Mouse (Mus musculus) 416B (cell line): ENCODE results near the gene Fxr2.
A peak's percentile ranks its signal among the peaks of the same experiment; 100 is the strongest.

Experiments
- DNase-seq: peaks from one replicate; pipeline ENCODE4 v3.0.0; 2011; ENCODE audit warnings: low read depth

Fxr2 gene

DNA sequence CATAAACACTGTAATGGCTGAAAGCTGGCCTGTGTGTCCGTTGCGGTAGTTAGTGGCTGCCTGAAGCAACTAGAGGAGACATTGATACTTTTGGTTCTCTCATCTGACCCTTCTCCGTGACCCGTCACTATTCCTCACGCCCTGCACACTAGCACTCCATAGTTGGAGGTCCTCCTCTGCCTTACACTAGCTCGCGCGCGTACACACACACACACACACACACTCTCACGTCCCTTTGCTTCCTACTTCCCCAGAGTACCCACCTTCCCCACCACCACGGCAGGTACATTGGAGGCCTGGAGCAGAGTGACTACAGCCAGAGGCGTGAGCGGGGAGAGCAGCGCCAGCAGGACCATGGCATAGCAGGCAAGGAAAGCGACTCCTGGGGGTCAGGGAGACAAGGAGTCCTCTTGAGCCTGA lies 24.7 kb downstream of the Fxr2 start:
- no peak for DNase-seq

DNA sequence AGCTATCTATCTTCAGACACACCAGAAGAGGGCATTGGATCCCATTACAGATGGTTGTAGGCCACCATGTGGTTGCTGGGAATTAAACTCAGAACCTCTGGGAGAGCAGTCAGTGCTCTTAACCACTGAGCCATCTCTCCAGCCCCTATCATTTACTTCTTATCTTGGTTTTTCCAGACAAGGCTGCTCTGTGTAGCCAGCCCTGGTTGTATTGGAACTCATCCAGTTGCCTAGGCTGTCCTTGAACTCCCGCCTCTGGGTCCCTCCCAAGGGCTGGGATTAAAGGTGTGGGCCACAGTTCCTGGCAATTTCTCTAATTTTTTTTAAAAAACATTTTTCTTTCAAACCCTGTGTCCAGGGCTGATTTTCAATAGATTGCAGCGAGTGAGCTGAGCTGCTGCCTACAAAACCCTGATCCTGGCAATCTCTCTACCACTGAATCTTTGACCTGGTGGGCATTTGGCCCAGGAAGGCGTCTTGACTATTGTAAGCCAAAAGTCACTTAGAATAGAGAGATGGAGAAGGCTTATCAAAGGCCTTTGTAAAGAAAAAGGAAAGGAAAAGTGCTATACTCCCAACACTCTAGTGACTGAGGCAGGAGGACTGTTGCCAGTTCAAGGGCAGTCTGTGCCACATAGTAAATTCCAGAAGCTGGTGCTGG lies 28.6 kb downstream of the Fxr2 start:
- peak; percentile 46 for DNase-seq

DNA sequence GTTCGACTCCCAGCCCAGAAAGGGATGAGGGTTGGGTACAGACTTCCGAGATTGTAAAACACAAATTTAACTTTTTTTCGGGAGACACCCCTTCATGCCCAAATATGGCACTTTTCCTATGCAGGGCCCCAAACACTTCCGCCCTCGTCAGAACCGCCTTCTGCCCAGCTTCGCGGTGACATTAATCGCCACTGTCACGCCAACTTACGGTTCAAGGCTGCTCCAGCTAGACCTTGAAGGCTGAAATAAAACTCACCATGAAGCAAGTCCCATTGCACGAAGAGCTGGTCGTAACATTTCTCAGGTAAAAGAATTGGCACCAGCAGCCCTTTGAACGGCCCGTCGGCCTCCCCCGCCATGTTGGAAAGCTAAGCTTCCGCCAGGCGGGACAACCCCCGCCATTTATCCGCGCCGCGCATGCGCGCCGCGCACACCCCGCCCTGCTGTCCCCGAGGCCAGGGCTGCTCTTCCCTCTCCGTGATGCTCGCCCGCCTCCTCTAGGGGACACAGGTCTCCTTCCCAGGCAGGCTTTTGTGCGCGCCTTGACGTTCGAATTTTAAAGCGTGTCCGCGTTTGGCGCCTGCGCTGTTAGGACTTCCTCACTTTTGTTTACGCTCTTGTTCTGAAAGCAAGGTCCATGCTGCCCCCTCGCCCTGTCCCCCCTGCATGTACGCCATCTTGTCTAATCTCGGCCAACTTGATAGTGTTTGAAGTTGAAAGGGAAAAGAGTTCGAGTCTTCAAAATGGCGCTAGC lies 29.6 kb downstream of the Fxr2 start, which contains the start of gene Mpdu1:
TSS of gene Mpdu1 (minus strand) at position 430 of the 754 bp plus-strand sequence.
- DNase-seq, result peak; percentile 99

DNA sequence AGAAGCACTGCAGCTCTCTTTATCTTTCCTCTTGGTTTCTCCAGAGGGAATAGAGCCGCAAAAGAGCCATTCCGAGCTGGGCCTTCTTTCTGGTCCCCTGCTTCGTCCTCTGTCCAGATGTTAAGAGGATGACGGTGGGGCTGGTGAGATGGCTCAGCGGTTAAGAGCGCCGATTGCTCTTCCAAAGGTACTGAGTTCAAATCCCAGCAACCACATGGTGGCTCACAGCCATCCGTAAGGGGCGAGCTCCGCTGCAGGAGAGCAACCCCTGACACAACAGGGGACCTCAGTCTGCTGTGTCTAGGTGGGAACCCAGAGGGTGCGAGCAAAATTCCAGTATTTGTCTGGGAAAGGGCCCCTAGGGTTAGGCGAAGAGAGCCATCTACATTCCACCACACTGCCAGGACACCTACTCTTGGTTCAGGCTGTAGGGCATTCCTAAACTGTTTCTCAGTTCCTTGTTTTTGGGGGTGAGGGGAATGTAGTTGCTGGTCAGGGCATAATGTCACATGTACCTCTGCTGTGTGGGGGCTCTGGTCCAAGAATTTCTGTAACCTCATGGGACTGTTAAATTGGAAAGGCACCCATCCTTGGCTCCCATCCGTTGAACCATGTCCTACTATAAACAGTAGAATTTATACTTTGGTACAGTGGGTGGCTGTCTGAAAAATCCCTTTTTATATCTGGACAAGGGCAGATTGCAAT lies 30.3 kb downstream of the Fxr2 start:
- DNase-seq, result peak; percentile 21

DNA sequence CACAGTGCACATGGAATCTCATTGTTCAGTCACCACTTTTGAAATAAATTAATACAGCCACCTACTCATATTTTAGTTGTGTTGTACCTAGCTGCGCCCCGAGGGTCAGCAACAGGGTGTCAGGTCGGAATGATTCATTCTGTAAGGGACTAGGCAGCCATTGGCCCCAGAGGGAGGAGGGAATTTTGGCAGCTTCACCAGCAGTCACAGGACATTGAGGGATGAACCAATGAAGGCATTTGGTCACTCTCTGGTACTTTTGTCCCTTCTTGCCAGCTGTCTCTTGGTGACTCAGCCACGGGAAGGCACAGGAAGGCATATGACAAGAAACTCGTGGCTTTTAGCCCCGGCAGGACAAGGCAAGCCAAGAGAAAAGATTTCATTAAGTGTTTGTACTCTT lies 31.0 kb downstream of the Fxr2 start:
- DNase-seq, result peak; percentile 81

- no peak for DNase-seq
Measured at GRCm38 (mm10) chr11:69664841-69665240, 32.1 kb downstream of the Fxr2 start.

GRCm38 (mm10) chr11:69665457-69665960 lies 32.7 kb downstream of the Fxr2 start:
- DNase-seq, result no peak

DNA sequence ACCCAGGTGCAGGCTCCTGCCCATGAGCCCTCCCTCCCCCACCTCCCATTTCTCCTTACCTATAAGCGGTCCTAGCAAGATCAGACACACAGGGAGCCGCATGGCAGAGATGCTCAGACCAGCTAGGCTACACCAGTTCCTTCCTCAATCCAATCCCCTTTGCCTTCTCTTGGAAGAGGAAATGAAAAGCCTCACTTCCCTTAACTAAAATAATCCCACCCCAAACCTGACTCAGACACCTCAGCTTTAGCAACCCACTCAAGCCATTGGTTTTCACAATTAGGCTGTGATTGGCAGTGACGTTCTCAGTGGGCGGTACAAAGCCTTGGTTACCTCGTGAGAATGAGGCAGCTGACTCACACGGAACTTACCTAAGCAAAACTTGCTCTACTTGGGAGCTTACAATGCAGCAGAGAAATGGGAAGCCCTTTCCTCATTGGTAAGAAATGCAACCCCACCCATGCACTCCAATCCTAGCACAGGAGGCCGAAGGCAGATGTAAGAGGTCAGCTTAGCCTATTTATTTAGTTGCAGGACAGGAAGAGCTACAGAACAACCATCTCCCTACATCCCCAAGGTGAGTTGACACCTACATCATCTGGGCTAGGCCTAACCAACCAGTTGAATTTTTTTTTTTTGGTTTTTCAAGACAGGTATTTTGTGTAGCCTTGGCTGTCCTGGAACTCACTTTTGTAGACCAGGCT lies 33.3 kb downstream of the Fxr2 start, which contains the start of gene Cd68:
TSS of gene Cd68 (minus strand) at position 193 of the 704 bp plus-strand sequence.
- DNase-seq, result peak; percentile 96

DNA sequence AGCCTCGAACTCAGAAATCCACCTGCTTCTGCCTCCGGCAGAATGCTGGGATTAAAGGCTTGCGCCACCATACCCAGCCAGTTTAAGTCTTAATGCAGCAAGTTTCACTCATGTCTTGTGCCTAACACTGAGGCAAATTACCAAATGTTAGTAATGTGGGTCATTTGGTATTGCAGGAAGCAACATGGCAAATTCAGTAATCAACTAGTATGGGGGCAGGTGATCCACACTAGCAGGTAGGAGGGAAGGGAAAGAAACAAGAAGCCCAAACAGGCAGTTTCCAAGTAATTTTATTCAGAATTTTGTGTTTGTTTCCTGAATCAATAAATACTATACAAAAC lies 33.8 kb downstream of the Fxr2 start:
- no peak for DNase-seq

- peak; percentile 96 for DNase-seq
Measured at GRCm38 (mm10) chr11:69670786-69671725, 38.3 kb downstream of the Fxr2 start.

DNA sequence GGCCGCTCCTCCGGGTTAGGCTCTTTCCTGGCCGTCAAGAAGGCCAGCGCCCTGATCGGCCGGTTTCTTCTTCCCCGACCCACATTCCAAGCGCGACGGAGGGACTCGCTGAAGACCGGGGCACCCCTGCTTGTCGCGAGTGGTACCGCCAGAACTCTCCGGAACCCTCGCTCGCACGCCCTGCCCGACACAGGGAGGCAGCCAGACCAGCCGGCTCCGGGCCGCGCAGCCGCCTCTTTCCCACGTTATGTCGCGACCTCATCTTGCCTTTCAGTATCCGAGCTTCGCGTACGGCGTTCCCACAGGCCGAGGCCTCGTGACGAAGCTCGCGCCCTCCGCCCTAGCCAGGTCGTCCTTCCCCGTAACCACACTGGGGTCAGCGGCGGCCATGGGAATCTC lies 38.9 kb downstream of the Fxr2 start:
- no peak for DNase-seq

GRCm38 (mm10) chr11:69672211-69672706 lies 39.5 kb downstream of the Fxr2 start, which contains the start of gene Eif4a1:
Gene Eif4a1, minus strand, starts transcription at chr11:69672423.
- peak; percentile 100 for DNase-seq

GRCm38 (mm10) chr11:69679144-69679543 lies 46.4 kb downstream of the Fxr2 start:
- DNase-seq, result no peak

DNA sequence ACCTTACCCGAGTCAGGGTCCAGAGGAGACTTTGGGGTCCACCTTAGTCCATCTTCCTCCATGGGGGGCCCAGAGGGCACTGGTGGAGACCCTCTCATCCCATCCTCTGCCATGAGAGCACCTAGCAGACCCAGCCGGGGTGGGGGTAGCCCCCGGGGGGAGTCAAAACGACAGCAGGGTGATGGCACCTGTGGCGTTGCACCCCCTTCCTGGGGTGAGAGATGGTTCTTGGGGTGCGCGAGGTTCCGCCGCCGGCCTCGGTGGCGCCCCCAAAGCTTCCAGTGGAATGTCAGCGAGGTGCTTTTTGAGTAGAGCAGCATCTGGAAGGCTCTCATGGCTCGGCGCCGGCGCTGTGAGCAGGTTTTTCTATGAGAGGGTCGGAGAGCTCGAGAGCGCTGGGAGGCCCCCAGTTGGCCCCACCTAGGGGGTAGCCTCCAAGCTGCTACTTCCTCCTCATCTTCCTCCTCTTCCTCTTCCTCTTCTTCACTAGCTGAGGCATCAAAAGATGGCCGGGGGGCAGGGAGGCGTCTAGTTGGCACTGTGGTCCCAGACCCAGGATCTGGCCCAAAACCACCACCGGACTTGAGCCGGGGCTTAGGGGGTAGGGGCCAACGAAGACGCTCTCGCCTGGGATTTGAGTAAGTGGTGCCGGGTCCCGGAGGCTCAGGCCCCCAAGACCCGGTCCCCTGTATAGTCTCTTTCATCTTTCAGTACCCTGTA lies 47.5 kb downstream of the Fxr2 start:
- DNase-seq, result no peak

GRCm38 (mm10) chr11:69681314-69682208 lies 48.8 kb downstream of the Fxr2 start, which contains the start of gene Senp3:
Gene Senp3, minus strand, starts transcription at chr11:69682084.
- peak; percentile 96 for DNase-seq

GRCm38 (mm10) chr11:69682209-69682839 lies 49.5 kb downstream of the Fxr2 start:
- DNase-seq, result no peak

DNA sequence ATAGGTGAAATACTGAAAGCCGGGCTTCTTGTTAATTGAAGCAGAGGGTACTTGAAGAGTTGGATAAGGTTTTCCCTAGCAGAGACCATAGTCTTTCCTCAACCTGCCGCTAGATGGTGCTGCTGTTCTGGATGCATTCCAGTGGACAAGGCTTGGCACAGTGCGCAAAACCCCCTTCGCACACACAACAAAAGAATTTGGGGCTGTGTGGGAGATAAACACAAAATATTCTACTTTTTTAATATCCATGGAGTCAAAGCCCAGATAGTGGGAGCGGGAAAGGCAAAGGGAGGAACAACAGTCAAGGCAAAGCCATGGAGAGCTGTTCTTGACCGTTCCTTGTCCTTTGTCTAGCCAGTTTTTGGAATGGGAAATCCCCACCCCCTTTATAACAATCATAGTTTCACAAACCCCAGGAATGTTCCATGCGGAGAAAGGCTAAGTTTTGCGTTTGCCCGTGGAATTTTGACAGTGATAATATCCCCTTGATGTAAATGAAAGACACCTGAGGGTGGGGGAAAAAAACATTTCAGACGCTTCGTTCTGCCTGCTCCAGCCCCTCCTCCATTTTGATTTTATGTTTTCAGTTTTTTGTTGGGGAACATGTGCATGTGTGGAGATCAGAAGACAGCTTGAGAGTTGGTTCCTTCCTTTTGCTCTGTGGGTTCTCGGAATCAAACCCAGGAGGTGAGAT lies 50.2 kb downstream of the Fxr2 start:
- DNase-seq, result peak; percentile 93

DNA sequence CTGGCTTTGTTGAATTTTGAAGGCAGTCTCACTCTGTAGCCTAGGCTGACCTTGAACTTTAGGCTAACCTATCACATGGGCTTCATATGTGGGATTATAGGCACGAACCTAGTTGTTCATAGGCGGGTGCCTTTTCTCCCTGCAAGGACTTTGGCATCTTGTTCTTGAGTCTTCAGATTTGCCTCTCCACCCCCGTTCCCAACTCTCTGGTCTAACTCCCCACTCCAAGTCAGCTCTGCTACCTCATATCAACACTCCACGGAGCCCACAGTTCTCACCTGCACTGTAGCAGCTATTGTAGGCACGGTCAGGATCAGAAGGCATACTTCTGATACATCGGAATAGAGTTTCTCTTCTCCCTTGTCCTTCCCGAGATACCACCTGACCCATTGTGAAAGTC lies 50.8 kb downstream of the Fxr2 start:
- DNase-seq, result no peak
